Mouse (Mus musculus) limb, embryonic 10.5 days (tissue): Measurements from ENCODE around the gene Ankrd44. TPM values are rescaled to one million over a fixed set of nuclear protein-coding genes. Genes with fewer than 3 reads are reported as not detected.

ENCODE experiments used
- DNase-seq: peaks from one replicate; pipeline ENCODE4 v3.0.0-alpha.2; 2017; ENCODE audit warnings: low spot score
- H3K27ac ChIP-seq: fragments of 300-500 bp; sonication (generic); 2 replicates; pipeline ENCODE4 v1.5.1; 2016; ENCODE audit warnings: mild to moderate bottlenecking
- H3K27me3 ChIP-seq: fragments of 300-500 bp; sonication (generic); 2 replicates; pipeline ENCODE4 v1.6.1; 2016; ENCODE audit warnings: low read depth, mild to moderate bottlenecking; ENCODE audit not compliant: poor library complexity, severe bottlenecking
- H3K36me3 ChIP-seq: fragments of 300-500 bp; sonication (generic); 2 replicates; pipeline ENCODE4 v1.6.1; 2016; ENCODE audit warnings: mild to moderate bottlenecking, moderate library complexity
- H3K4me1 ChIP-seq: fragments of 300-500 bp; sonication (generic); 2 replicates; pipeline ENCODE4 v1.6.1; 2016
- H3K4me3 ChIP-seq: fragments of 300-500 bp; sonication (generic); 2 replicates; pipeline ENCODE4 v1.5.1; 2016; ENCODE audit warnings: mild to moderate bottlenecking, moderate library complexity
- H3K9me3 ChIP-seq: fragments of 300-500 bp; sonication (generic); replicated peaks from 2 replicates; pipeline ENCODE4 v1.6.1; 2016; ENCODE audit warnings: mild to moderate bottlenecking
- WGBS: fragments of 180-500 bp; shearing (Covaris S2); methylation state at CpG from one replicate; pipeline ENCODE4 v1.1.7; 2016; 5-methylcytosine and 5-hydroxymethylcytosine counted together
- polyA plus RNA-seq: library from polyadenylated mRNA; unstranded; fragments of >200 nt; fragmentation: Nextera tagmentation; extraction: Ambion mirVana; gene quantifications from 2 replicates; pipeline ENCODE4 v1.2.1, GENCODE M21; 2016

Gene Ankrd44
- polyA plus RNA-seq, 1 experiment from 2014 or later: 23.7 TPM

DNA sequence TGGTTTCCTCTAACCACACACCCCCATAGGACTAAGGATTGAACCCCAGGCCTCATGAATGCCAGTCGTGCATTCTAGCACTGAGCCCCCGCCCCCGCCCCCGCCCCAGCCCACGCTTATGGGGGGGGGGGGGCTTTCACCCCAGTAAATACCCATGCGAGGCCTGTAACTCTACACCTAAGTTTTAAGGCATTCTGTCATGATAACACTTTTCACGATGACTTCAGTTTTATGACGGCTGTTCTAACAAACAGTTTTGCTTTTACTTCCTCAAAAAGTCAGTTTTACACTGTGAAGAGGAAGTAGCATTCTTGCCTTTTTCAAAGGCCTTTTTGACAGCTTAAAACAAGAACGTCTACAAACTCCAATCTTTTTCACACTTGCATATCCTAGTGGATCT, 11.8 kb downstream of the Ankrd44 start:
- H3K4me1 ChIP-seq: peaks cover 81% of the 10 kb centered on the region
- 0 out of 2 replicates have a peak overlapping the region, but pooled peaks have one; percentile 13 for H3K4me3 ChIP-seq
- H3K27ac ChIP-seq: peak overlapping the region; percentile 72

DNA sequence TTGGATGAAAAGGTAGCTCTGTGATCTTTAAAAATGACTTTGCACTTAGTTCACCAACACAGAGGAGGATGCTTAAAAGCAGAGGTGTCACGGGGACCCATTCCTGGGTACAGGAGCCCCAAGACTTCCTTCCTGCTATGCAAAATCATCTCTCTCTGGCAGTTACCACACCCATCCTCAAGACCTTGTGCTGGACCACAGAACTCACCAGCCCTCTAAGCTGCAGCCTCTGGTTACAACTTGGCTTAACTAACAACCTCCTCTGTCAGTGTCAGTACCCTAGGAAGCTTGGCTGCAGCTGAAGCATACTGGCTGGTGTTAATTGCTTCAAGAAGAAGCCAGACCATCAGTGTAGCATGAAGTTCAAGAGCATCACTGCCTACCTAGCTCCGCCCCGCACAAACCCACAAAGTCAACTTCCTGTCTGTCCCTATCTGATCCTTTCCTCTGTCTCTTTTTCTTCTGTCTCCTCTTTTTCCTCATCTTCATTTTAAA, 12.8 kb downstream of the Ankrd44 start:
- Histone ChIP-seq H3K4me1 (peaks cover 91% of the 10 kb centered on the region), H3K4me3 (no peak overlapping the region), H3K27me3 (no peaks in the 10 kb centered on the region), H3K27ac (peak overlapping the region; percentile 84), H3K9me3 (no peaks in the 10 kb centered on the region), H3K36me3 (no peaks in the 10 kb centered on the region)
- DNase-seq: no peak
- 79% methylated on average over 3 of the region's 3 CpGs for WGBS

More for the DNA sequence above, 11.8 kb downstream of the Ankrd44 start:
- H3K9me3 ChIP-seq: no peaks in the 10 kb centered on the region
- 9% methylated on average over 9 of the region's 9 CpGs for WGBS
- DNase-seq: peak; percentile 62
- no peaks in the 10 kb centered on the region for H3K36me3 ChIP-seq
- no peaks in the 10 kb centered on the region for H3K27me3 ChIP-seq

GRCm38 (mm10) chr1:54913063-54913335, 13.2 kb downstream of the Ankrd44 start:
- Histone ChIP-seq H3K9me3 (no peaks in the 10 kb centered on the region), H3K27ac (peak overlapping the region; percentile 60), H3K4me1 (peaks cover 95% of the 10 kb centered on the region), H3K4me3 (no peak overlapping the region), H3K27me3 (no peaks in the 10 kb centered on the region), H3K36me3 (no peaks in the 10 kb centered on the region)
- DNase-seq: no peak

DNA sequence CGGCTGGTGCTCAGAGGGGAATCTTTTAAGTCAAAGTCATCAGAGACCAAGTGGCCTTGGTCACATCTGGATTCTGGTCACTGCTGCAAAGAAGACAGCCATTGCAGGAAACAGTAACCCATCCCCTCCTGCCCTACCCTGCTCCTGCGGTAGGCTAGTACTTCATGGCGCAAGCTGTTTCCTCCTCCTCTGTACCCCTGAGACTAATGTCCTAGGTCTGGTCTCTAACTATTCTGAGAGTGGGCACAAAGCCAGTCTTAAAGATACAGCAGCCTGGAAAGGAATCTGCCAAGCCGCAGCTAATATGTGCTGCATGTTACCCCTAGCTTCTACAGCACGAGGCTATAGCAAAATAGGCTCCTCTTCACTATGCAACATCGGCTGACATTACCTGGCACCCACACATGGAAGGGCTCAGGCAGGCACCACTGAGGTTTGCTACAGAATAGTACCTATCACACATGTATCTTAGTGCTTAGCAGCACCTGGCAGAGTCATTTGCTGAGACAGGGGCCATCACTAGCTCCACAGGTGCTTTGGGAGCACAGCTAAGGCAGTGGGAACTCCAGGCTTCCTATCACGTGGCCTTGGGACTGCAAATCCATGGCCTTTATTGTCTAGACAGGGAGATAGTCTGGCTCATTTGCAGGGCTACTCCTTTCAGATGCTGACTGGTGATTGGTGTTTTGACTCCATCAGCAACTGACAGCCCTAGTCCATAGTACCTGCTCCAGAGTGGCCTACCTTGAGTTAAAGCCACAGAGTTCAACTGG, 13.7 kb downstream of the Ankrd44 start:
- Histone ChIP-seq H3K4me3 (no peak overlapping the region), H3K9me3 (no peaks in the 10 kb centered on the region), H3K27ac (peak overlapping the region; percentile 60), H3K27me3 (no peaks in the 10 kb centered on the region), H3K36me3 (no peaks in the 10 kb centered on the region), H3K4me1 (peaks cover 96% of the 10 kb centered on the region)
- 78% methylated on average over 7 of the region's 7 CpGs for WGBS
- no peak for DNase-seq

DNA sequence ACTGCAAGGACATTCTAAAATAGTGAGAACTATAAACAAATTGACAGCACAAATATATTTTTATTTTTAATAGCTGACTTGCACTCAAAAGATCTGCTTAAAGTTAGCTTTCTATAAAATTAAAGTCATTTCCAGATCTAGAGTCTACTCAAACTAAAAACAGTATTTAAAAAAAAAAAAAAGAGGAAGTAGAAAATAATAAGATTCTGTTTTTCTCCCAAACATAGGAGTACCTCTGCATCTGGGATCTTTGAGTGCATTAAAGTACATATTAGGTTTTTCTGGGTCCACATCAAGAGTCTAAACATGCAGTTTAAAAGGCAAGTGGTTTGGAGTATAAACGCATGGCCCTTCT, 15.0 kb downstream of the Ankrd44 start:
- H3K27ac ChIP-seq: peak overlapping the region; percentile 36; the same call in 1 of the 2 replicates
- no peaks in the 10 kb centered on the region for H3K27me3 ChIP-seq
- H3K4me3 ChIP-seq: no peak overlapping the region
- H3K9me3 ChIP-seq: no peaks in the 10 kb centered on the region
- 88% methylated on average over 1 of the region's 1 CpGs for WGBS
- peaks cover 96% of the 10 kb centered on the region for H3K4me1 ChIP-seq
- no peak for DNase-seq
- H3K36me3 ChIP-seq: no peaks in the 10 kb centered on the region

GRCm38 (mm10) chr1:54910489-54911255, 15.5 kb downstream of the Ankrd44 start:
- H3K9me3 ChIP-seq: no peaks in the 10 kb centered on the region
- no peak overlapping the region for H3K4me3 ChIP-seq
- peak overlapping the region; percentile 68; the same call in 1 of the 2 replicates for H3K27ac ChIP-seq
- WGBS: 83% methylated on average over 5 of the region's 5 CpGs
- H3K36me3 ChIP-seq: no peaks in the 10 kb centered on the region
- no peak for DNase-seq
- no peaks in the 10 kb centered on the region for H3K27me3 ChIP-seq
- H3K4me1 ChIP-seq: peaks cover 96% of the 10 kb centered on the region

GRCm38 (mm10) chr1:54908786-54909185, 17.4 kb downstream of the Ankrd44 start:
- WGBS: 75% methylated on average over 3 of the region's 3 CpGs
- Histone ChIP-seq H3K4me1 (peaks cover 82% of the 10 kb centered on the region), H3K9me3 (no peaks in the 10 kb centered on the region), H3K36me3 (no peaks in the 10 kb centered on the region), H3K27me3 (no peaks in the 10 kb centered on the region), H3K27ac (peak overlapping the region; percentile 68), H3K4me3 (no peak overlapping the region)
- no peak for DNase-seq

DNA sequence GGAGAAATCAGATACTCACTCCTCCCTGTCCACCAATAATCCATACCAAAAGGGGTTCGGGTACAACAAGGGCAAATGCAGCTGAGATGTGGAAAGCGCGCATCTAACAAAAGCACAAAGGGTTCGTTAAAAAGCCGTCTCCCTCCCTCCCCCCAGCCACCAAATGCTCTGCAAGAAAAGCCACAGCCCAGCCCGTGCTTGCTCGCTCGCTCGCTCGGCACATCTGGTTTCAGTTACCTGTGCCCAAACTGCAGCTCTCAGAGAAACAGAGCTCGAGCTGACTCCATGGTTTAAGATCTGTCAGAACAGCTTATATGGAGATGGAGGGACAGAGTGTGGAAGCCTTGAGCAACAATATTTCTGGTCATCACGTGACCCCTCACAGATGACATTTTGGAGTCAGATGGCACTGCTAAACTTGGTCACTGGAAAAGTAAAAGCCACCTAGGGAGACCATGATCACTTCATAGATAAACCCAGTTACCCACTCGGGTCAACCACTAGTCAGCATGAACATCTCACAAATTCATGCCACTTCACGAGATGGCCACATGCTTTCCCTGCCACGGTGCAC, 19.0 kb downstream of the Ankrd44 start:
- Histone ChIP-seq H3K9me3 (no peaks in the 10 kb centered on the region), H3K4me1 (peaks cover 66% of the 10 kb centered on the region), H3K27ac (peak overlapping the region; percentile 93), H3K27me3 (no peaks in the 10 kb centered on the region), H3K36me3 (peaks cover 11% of the 10 kb centered on the region), H3K4me3 (peak overlapping the region; percentile 44)
- DNase-seq: peak; percentile 91
- WGBS: 23% methylated on average over 15 of the region's 15 CpGs

- peak; percentile 45 for DNase-seq
Observed at GRCm38 (mm10) chr1:54906322-54906721, 19.9 kb downstream of the Ankrd44 start.

GRCm38 (mm10) chr1:54905632-54906031, 20.6 kb downstream of the Ankrd44 start:
- WGBS: 64% methylated on average over 7 of the region's 7 CpGs
- Histone ChIP-seq H3K4me3 (peak overlapping the region; percentile 44; the same call in 1 of the 2 replicates), H3K36me3 (peaks cover 13% of the 10 kb centered on the region), H3K27ac (peak overlapping the region; percentile 93), H3K27me3 (no peaks in the 10 kb centered on the region), H3K4me1 (peaks cover 65% of the 10 kb centered on the region), H3K9me3 (no peaks in the 10 kb centered on the region)
- DNase-seq: no peak

More at GRCm38 (mm10) chr1:54906322-54906721, 19.9 kb downstream of the Ankrd44 start:
- H3K4me3 ChIP-seq: peak overlapping the region; percentile 44
- H3K27me3 ChIP-seq: no peaks in the 10 kb centered on the region
- 72% methylated on average over 8 of the region's 8 CpGs for WGBS
- H3K9me3 ChIP-seq: no peaks in the 10 kb centered on the region
- peak overlapping the region; percentile 93 for H3K27ac ChIP-seq
- peaks cover 13% of the 10 kb centered on the region for H3K36me3 ChIP-seq
- H3K4me1 ChIP-seq: peaks cover 63% of the 10 kb centered on the region

- Histone ChIP-seq H3K4me3 (no peak overlapping the region), H3K36me3 (peaks cover 13% of the 10 kb centered on the region), H3K27me3 (no peaks in the 10 kb centered on the region), H3K4me1 (peaks cover 57% of the 10 kb centered on the region), H3K27ac (no peak overlapping the region), H3K9me3 (no peaks in the 10 kb centered on the region)
- no peak for DNase-seq
- WGBS: 84% methylated on average over 2 of the region's 2 CpGs
Observed at GRCm38 (mm10) chr1:54904165-54904564, 22.0 kb downstream of the Ankrd44 start.

GRCm38 (mm10) chr1:54902689-54903246, 23.4 kb downstream of the Ankrd44 start:
- Histone ChIP-seq H3K9me3 (no peaks in the 10 kb centered on the region), H3K27ac (no peak overlapping the region), H3K36me3 (peaks cover 13% of the 10 kb centered on the region), H3K27me3 (no peaks in the 10 kb centered on the region), H3K4me1 (peaks cover 51% of the 10 kb centered on the region), H3K4me3 (no peak overlapping the region)
- DNase-seq: no peak
- WGBS: 95% methylated on average over 12 of the region's 12 CpGs
